Mouse (Mus musculus) activated CD4-positive, CD25-positive, alpha-beta regulatory T cell, adult 9 weeks (primary cell): ENCODE data around the gene F2rl2. TPM values are rescaled to one million over a fixed set of nuclear protein-coding genes. Genes with fewer than 3 reads are reported as not detected.

Source experiments
- polyA plus RNA-seq: library from polyadenylated mRNA; unstranded; fragments of 100-300 nt; shearing (Covaris generic); gene quantifications from one replicate; pipeline ENCODE4 v1.2.1, GENCODE M21; 2017

The F2rl2 gene
- 5.0 TPM for polyA plus RNA-seq

DNA sequence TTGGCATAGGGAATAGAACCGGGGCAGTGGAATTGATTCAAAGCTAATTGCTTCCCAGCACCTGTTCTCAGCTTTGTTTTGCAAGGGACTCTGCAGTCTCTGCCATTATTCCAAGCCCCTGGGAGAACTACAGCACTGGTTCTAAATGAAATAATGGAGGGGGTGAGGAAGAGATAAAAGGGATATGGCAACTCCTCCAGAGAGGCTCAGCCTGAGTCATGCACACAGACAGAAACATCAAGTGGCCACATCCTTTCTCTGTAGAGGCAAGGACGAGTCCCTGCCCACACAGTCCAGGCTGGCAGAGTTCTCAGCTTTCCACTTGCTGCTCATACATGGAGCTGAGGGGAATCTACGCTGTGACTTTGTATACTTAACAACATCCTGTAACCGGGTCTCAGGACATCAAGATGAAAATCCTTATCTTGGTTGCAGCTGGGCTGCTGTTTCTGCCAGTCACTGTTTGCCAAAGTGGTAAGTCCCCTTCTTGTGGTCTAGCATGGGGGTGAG lies at the start of gene F2rl2:
Gene F2rl2, plus strand, starts transcription at position 200 of the 510 bp plus-strand sequence.

Other genes starting within 250 kb of the F2rl2 start
- gene S100z, start 218.1 kb upstream of the F2rl2 start, polyA plus RNA-seq: not detected
- 24.8 TPM for gene F2rl1, start 171.6 kb upstream of the F2rl2 start, polyA plus RNA-seq
- gene F2r, start 78.4 kb upstream of the F2rl2 start, polyA plus RNA-seq: 47.7 TPM
- 14.3 TPM for gene Iqgap2, start 195.1 kb downstream of the F2rl2 start, polyA plus RNA-seq